ENCODE assay signal across 21 mouse cellular contexts in genomic region chr1:43502792-43503146, GRCm38 (mm10). TPM values are rescaled to one million over a fixed set of nuclear protein-coding genes. Genes with fewer than 3 reads are reported as not detected.
DNase-seq lines count a peak whose midpoint lies in the region; ATAC-seq and TF ChIP-seq lines count a peak whose summit lies in the region.
"Had no signal": no experiment of that assay in that cellular context is flagged by ENCODE, and none has a peak within 500 bp of the region (broad histone marks: within the 10 kb centered on the region; RNA-seq: fewer than 3 reads in every experiment).

No protein-coding gene starts in this region.

- no peaks in the 10 kb centered on the region for H3K27me3 ChIP-seq in embryonic facial prominence, embryonic 12.5 days
- H3K27me3 ChIP-seq in embryonic facial prominence, embryonic 10.5 days (replicated peaks; ENCODE audit: low read depth, poor library complexity, severe bottlenecking), result no peaks in the 10 kb centered on the region
- no peaks in the 10 kb centered on the region for H3K27me3 ChIP-seq in hindbrain, embryonic 12.5 days
- H3K27me3 ChIP-seq: limb, embryonic 15.5 days; liver, embryonic 15.5 days had no signal

- H3K4me3 ChIP-seq in embryonic facial prominence, embryonic 12.5 days, result no peak overlapping the region
- H3K4me3 ChIP-seq in embryonic facial prominence, embryonic 10.5 days, result no peak overlapping the region
- no peak overlapping the region for H3K4me3 ChIP-seq in layer of hippocampus, adult 2 months
- H3K4me3 ChIP-seq in hindbrain, embryonic 12.5 days, result no peak overlapping the region
- H3K4me3 ChIP-seq: heart, adult 2 months; limb, embryonic 15.5 days; liver, embryonic 15.5 days; midbrain, embryonic 12.5 days had no signal

- peaks cover 44% of the 10 kb centered on the region for H3K4me1 ChIP-seq in embryonic facial prominence, embryonic 12.5 days
- peaks cover 50% of the 10 kb centered on the region for H3K4me1 ChIP-seq in embryonic facial prominence, embryonic 10.5 days
- peaks cover 34% of the 10 kb centered on the region for H3K4me1 ChIP-seq in hindbrain, embryonic 12.5 days

- H3K27ac ChIP-seq in embryonic facial prominence, embryonic 12.5 days, result no peak overlapping the region
- no peak overlapping the region for H3K27ac ChIP-seq in embryonic facial prominence, embryonic 10.5 days (replicated peaks)
- peak overlapping the region; percentile 58; the same call in 1 of the 2 replicates for H3K27ac ChIP-seq in layer of hippocampus, adult 2 months
- no peak overlapping the region for H3K27ac ChIP-seq in hindbrain, embryonic 12.5 days
- H3K27ac ChIP-seq: heart, adult 2 months; limb, embryonic 15.5 days; macrophage; midbrain, embryonic 12.5 days had no signal

- ATAC-seq in embryonic facial prominence, embryonic 12.5 days (ENCODE audit: insufficient number of reproducible peaks, insufficient read depth, low FRiP score, low TSS enrichment), result 0 out of 2 replicates have a peak, but pooled peaks have one; percentile 31
- ATAC-seq in hindbrain, embryonic 12.5 days (ENCODE audit: low FRiP score), result no peak
- ATAC-seq: forebrain, postnatal 0 days; hindbrain, embryonic 16.5 days; intestine, postnatal 0 days had no signal

- no peaks in the 10 kb centered on the region for H3K9me3 ChIP-seq in embryonic facial prominence, embryonic 12.5 days
- no peaks in the 10 kb centered on the region for H3K9me3 ChIP-seq in embryonic facial prominence, embryonic 10.5 days
- H3K9me3 ChIP-seq in hindbrain, embryonic 12.5 days (replicated peaks), result no peaks in the 10 kb centered on the region
- H3K9me3 ChIP-seq: limb, embryonic 15.5 days; liver, embryonic 15.5 days; midbrain, embryonic 12.5 days had no signal

- WGBS in embryonic facial prominence, embryonic 12.5 days, result 56% methylated on average over 8 of the region's 8 CpGs
- 73% methylated on average over 8 of the region's 8 CpGs for WGBS in embryonic facial prominence, embryonic 10.5 days
- WGBS in hindbrain, embryonic 12.5 days, result 71% methylated on average over 8 of the region's 8 CpGs

- no peak for TF ChIP-seq CTCF in layer of hippocampus, adult 2 months (conservative IDR thresholded peaks at IDR 0.05)

- no peak overlapping the region for H3K4me2 ChIP-seq in embryonic facial prominence, embryonic 12.5 days (replicated peaks)
- no peak overlapping the region for H3K4me2 ChIP-seq in hindbrain, embryonic 12.5 days (replicated peaks)
- H3K4me2 ChIP-seq: limb, embryonic 15.5 days; liver, embryonic 15.5 days; midbrain, embryonic 12.5 days had no signal

- H3K36me3 ChIP-seq in embryonic facial prominence, embryonic 12.5 days, result no peaks in the 10 kb centered on the region
- no peaks in the 10 kb centered on the region for H3K36me3 ChIP-seq in embryonic facial prominence, embryonic 10.5 days (replicated peaks)
- H3K36me3 ChIP-seq in hindbrain, embryonic 12.5 days, result no peaks in the 10 kb centered on the region
- H3K36me3 ChIP-seq: limb, embryonic 15.5 days; liver, embryonic 15.5 days; midbrain, embryonic 12.5 days had no signal

- DNase-seq in embryonic facial prominence, embryonic 10.5 days (ENCODE audit: low spot score), result no peak
- DNase-seq in layer of hippocampus, adult 2 months (ENCODE audit: low spot score in 2 of 2), result no peak
- DNase-seq in layer of hippocampus, adult 9-11 months, result no peak
- DNase-seq in CD4-positive helper T cell, adult 2 months (ENCODE audit: low read depth, low spot score), result peak; percentile 27
- DNase-seq in induced T-regulatory cell, adult 2 months (ENCODE audit: low read depth), result peak; percentile 56
- no peak for DNase-seq in lung, postnatal 4 days
- DNase-seq: adrenal gland, postnatal 25 days; cerebellum, adult 8-10 months; forebrain, postnatal 0 days; gastrocnemius, postnatal 36 days; heart, adult 2 months; left cerebral cortex, postnatal 4 days; right cerebral cortex, postnatal 14 days had no signal

- H3K9ac ChIP-seq in embryonic facial prominence, embryonic 12.5 days, result no peak overlapping the region
- no peak overlapping the region for H3K9ac ChIP-seq in hindbrain, embryonic 12.5 days
- H3K9ac ChIP-seq: forebrain, postnatal 0 days; limb, embryonic 15.5 days; liver, embryonic 15.5 days; midbrain, embryonic 12.5 days had no signal

RNA-seq across cellular contexts. Expression of gene Nck2, which starts 58.4 kb away (rescaled TPM):
- 57.5 and 62.5 TPM in 2 replicates for polyA plus RNA-seq in embryonic facial prominence, embryonic 12.5 days (2016; fragmentation: Nextera tagmentation; extraction: Ambion mirVana)
- polyA plus RNA-seq in embryonic facial prominence, embryonic 10.5 days (2016; fragmentation: Nextera tagmentation; extraction: Ambion mirVana), result 50.3 and 52.5 TPM in 2 replicates
- 10 to 100 TPM; 55.6 to 56.3 TPM for total RNA-seq in layer of hippocampus, adult 2 months (2021)
- polyA plus RNA-seq in hindbrain, embryonic 12.5 days (2016; fragmentation: Nextera tagmentation; extraction: Ambion mirVana), result 53.8 and 54.4 TPM in 2 replicates

Comparison
In these comparisons a context has a peak if more than half of its experiments do, and no peak if none do; other contexts are left out.
1. DNase-seq: peak in CD4-positive helper T cell, adult 2 months (single experiment) and induced T-regulatory cell, adult 2 months (single experiment); none in embryonic facial prominence, embryonic 10.5 days (single experiment), layer of hippocampus, adult 2 months (0 of 2), layer of hippocampus, adult 9-11 months (single experiment) and lung, postnatal 4 days (0 of 2).